Mouse (Mus musculus) ES-E14 (cell line): ENCODE data around the gene Nol4l. TPM values are rescaled to one million over a fixed set of nuclear protein-coding genes. Genes with fewer than 3 reads are reported as not detected.

Experiments
- DNase-seq: peaks from one replicate; pipeline ENCODE4 v3.0.0-alpha.2; 2013; ENCODE audit warnings: low read depth, low spot score
- H3K27ac ChIP-seq: 2 replicates; pipeline ENCODE4 v1.5.1; 2012; ENCODE audit warnings: low read depth, mild to moderate bottlenecking, low read length, moderate library complexity, mixed read lengths; ENCODE audit not compliant: poor library complexity, insufficient read depth, severe bottlenecking
- H3K36me3 ChIP-seq: 2 replicates; pipeline ENCODE4 v1.6.1; 2012; ENCODE audit warnings: mild to moderate bottlenecking, low read length, moderate library complexity, mixed read lengths; ENCODE audit not compliant: control insufficient read depth, poor library complexity, insufficient read depth, severe bottlenecking
- H3K4me1 ChIP-seq, 2 experiments: fragments of 150-350 bp in 1 of 2; sonication (generic) in 1 of 2; 2 replicates each; pipeline ENCODE4 v1.6.1; 2012; ENCODE audit warnings: low read length in 2 of 2, mild to moderate bottlenecking in 1 of 2, mixed read lengths in 1 of 2; ENCODE audit not compliant: control insufficient read depth in 2 of 2, insufficient read depth in 2 of 2, poor library complexity in 1 of 2
- H3K4me3 ChIP-seq, 2 experiments: fragments of 150-350 bp in 1 of 2; sonication (generic) in 1 of 2; 2 replicates each; pipeline ENCODE4 v1.5.1; 2012; ENCODE audit warnings: low read length in 2 of 2, low read depth in 1 of 2, mild to moderate bottlenecking in 1 of 2, mixed read lengths in 1 of 2; ENCODE audit not compliant: insufficient read depth in 1 of 2, poor library complexity in 1 of 2, severe bottlenecking in 1 of 2
- H3K9ac ChIP-seq: 2 replicates; pipeline ENCODE4 v1.6.1; 2012; ENCODE audit warnings: low read depth, mild to moderate bottlenecking, low read length, mixed read lengths; ENCODE audit not compliant: poor library complexity, insufficient read depth, severe bottlenecking
- H3K9me3 ChIP-seq: fragments of 150-350 bp; sonication (generic); 2 replicates; pipeline ENCODE4 v1.6.1; 2012; ENCODE audit warnings: low read depth, mild to moderate bottlenecking, low read length; ENCODE audit not compliant: control insufficient read depth, insufficient read depth
- CHD2 ChIP-seq: IDR thresholded peaks from 2 replicates; pipeline ENCODE4 v1.6.1; 2014; ENCODE audit warnings: mild to moderate bottlenecking, low read depth, low read length, inconsistent platforms
- HCFC1 ChIP-seq: IDR thresholded peaks from 2 replicates; pipeline ENCODE4 v1.6.1; 2012; ENCODE audit warnings: low read length, inconsistent platforms, borderline replicate concordance; ENCODE audit not compliant: insufficient read depth
- MAFK ChIP-seq: IDR thresholded peaks from 2 replicates; pipeline ENCODE4 v1.6.1; 2014; ENCODE audit warnings: mild to moderate bottlenecking, low read depth, low read length, inconsistent platforms; ENCODE audit not compliant: insufficient read depth
- ZC3H11A ChIP-seq: IDR thresholded peaks from 2 replicates; pipeline ENCODE4 v1.6.1; 2012; ENCODE audit warnings: low read depth, mild to moderate bottlenecking, inconsistent platforms, low read length, borderline replicate concordance
- ZNF384 ChIP-seq: IDR thresholded peaks from 2 replicates; pipeline ENCODE4 v1.6.1; 2012; ENCODE audit warnings: low read depth, low read length, inconsistent platforms
- in situ Hi-C, 2 experiments: fragments of 600-800 bp; cut with MboI; formaldehyde crosslinking; loops; one replicate each; pipeline ENCODE4 v1.15.1; 2025; ENCODE audit warnings: low sequenced_read_pairs in 2 of 2, inconsistent platforms in 1 of 2; ENCODE audit not compliant: unreplicated experiment in 2 of 2
- total RNA-seq: library from RNA; depleted of rRNA; stranded (reverse); fragments of 300-350 nt; gene quantifications from 2 replicates; pipeline ENCODE4 v1.2.3, GENCODE M21; 2012

The Nol4l gene
- total RNA-seq, 1 experiment = 3.8 TPM

DNA sequence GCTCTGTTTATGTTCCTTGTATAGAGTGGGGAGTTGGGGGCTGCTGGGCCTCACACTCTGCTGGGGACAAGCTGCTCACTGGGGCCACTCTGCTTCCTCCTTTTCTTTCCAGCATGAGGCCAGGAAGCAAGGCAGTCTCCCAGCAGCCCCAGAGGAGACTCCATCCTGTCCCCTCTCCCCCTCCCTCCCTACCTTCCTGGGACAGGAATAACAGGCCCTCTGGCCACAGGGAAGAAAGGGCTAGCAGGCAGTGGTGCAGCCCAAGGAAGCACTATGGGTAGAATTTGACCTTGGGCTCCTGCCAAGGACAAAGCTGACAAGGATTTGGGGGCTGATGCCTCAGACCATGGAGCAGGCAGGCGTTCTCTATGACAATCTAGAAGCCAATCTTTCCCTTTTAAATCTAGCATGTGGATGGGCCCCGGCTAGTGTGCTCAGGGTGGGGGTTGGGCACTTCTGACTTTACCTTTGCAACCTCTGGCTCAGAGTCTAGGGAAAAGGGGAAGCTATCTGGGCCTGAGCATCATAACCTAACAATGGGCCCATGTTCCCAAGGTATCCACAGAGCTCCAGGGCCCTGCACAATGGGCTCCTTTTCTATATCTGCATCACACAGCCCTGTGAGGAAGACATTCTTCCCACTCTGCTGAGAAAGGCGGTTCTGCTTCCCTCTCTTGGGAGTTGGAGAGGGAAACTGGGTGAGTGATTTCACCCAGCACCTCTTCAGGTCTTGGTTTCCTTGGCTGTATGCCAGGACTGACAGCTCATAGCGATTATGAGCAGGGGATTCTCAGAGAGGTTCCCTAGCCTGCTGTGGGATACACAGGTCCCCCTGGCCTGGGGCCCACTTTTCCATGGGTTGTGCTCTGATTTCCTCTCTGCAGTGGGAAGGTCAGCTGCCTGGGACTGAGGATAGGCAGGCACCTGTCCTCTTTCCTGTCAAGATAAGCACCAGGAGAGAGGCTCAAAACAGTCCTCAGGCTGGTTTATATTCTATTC is 54.4 kb downstream of the Nol4l start:
- DNase-seq = no peak
- H3K4me3 ChIP-seq = no peak overlapping the region
- TF ChIP-seq HCFC1 = no peak
- TF ChIP-seq MAFK = no peak
- no peak for TF ChIP-seq ZNF384
- TF ChIP-seq CHD2 = no peak
- TF ChIP-seq ZC3H11A = no peak
- no peaks in the 10 kb centered on the region for H3K36me3 ChIP-seq
- peaks cover 0 to 7% of the 10 kb centered on the region in 2 experiments; a peak in 1 of 4 replicates for H3K4me1 ChIP-seq
- H3K9me3 ChIP-seq = no peaks in the 10 kb centered on the region
- 0 out of 2 replicates have a peak overlapping the region, but pooled peaks have one; percentile 5 for H3K9ac ChIP-seq
- in situ Hi-C loops = loop anchor here in 1 of 2 experiments (25.0 kb wide), 1 partner anchor 112 kb away; no protein-coding TSS in a partner anchor
- no peak overlapping the region for H3K27ac ChIP-seq

GRCm38 (mm10) chr2:153470983-153471382 is 58.8 kb downstream of the Nol4l start:
- no peak overlapping the region for H3K9ac ChIP-seq
- H3K9me3 ChIP-seq = no peaks in the 10 kb centered on the region
- no peaks in the 10 kb centered on the region for H3K36me3 ChIP-seq
- DNase-seq = no peak
- in situ Hi-C loops = no loop called here
- no peak overlapping the region for H3K27ac ChIP-seq
- TF ChIP-seq ZC3H11A (no peak), HCFC1 (no peak), ZNF384 (no peak), CHD2 (no peak), MAFK (no peak)
- H3K4me1 ChIP-seq = peaks cover 0 to 12% of the 10 kb centered on the region in 2 experiments; a peak in 1 of 4 replicates
- no peak overlapping the region for H3K4me3 ChIP-seq

DNA sequence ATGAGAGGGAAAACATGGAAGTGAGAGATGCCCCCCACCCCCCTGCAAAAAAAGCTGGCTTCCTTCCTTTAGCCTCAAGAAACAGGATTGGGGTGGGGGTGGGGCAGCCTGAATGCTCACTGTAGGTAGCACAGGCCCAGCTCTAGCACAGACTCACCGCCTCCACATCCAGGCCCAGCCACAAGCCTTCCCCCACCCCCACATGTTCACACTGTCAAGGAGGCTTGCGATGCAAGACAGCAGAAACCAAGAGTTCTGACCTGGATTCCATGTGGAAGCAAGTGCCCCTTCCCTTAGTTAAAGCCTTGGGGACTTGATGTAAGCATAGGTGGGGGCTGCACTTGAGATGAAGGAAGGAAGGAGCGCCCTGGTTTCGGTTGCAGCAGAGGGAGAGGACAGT is 60.0 kb downstream of the Nol4l start:
- H3K9me3 ChIP-seq = no peaks in the 10 kb centered on the region
- DNase-seq = no peak

DNA sequence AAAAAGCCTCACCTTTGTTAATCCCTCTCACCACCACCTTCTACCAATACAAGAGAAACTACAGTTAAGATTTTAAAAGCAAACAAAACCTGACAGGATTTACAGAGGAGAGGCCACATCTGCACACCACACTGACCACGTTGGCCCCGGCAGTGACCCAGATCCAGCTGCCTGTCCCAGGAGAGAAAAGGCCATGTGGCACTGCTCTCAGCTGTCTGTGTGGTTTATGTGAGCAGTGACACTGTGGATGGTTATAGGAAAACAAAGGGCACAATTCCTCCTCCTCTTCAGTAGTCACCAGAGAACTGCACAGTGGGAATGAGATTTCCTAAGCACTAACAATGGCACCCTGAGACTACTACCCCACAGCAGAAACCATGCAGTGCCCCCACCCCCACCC is 60.5 kb downstream of the Nol4l start:
- no peak for DNase-seq
- H3K36me3 ChIP-seq = no peaks in the 10 kb centered on the region
- no peak overlapping the region for H3K4me3 ChIP-seq
- TF ChIP-seq ZNF384 (no peak), CHD2 (no peak), ZC3H11A (no peak), MAFK (no peak), HCFC1 (no peak)
- no peak overlapping the region for H3K27ac ChIP-seq
- H3K9me3 ChIP-seq = no peaks in the 10 kb centered on the region
- peaks cover 0 to 6% of the 10 kb centered on the region in 2 experiments; a peak in 1 of 4 replicates for H3K4me1 ChIP-seq
- in situ Hi-C loops = no loop called here
- no peak overlapping the region for H3K9ac ChIP-seq

More for the DNA sequence above, 60.0 kb downstream of the Nol4l start:
- Histone ChIP-seq H3K27ac (no peak overlapping the region), H3K4me1 (peaks cover 0 to 6% of the 10 kb centered on the region in 2 experiments; a peak in 1 of 4 replicates), H3K36me3 (no peaks in the 10 kb centered on the region), H3K4me3 (no peak overlapping the region), H3K9ac (no peak overlapping the region)
- in situ Hi-C loops = no loop called here
- no peak for TF ChIP-seq ZC3H11A
- no peak for TF ChIP-seq HCFC1
- no peak for TF ChIP-seq ZNF384
